Mouse (Mus musculus): Measurements from ENCODE around the gene Rbl2. TPM values are rescaled to one million over a fixed set of nuclear protein-coding genes. Genes with fewer than 3 reads are reported as not detected.

The Rbl2 gene
- 20.0 and 22.8 TPM in 2 replicates for polyA plus RNA-seq (2015; fragmentation: Nextera tagmentation; extraction: Ambion mirVana)

DNA sequence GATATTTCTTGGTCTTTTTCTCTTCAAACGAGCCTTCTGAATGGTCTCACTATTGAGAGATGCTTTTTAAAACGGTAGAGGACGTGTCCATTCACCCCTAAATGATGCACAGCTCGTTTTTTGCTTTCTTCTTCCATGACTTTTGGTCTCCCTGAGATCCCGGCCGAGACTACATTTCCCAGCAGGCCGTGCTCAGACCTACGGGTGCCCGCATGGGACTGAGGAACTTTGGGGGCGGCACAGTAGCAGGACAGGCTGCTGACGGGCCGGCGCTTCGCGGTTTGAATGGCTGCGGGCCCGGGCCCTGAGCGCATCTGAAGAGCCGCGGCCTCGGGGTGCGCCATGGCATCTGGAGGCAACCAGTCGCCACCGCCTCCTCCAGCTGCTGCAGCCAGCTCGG lies at the start of gene Rbl2:
Rbl2 (plus strand) TSS at position 224 of the 400 bp plus-strand sequence.
- WGBS = under 1% methylated on average over 20 of the region's 25 CpGs
- Histone ChIP-seq H3K9me3 (ENCODE audit: control insufficient read depth, low read length) (no peaks in the 10 kb centered on the region), H3K4me1 (ENCODE audit: control insufficient read depth, insufficient read depth, low read depth, low read length) (peaks cover 15% of the 10 kb centered on the region), H3K4me2 (ENCODE audit: low read length) (peak within 1 kb of the TSS; percentile 79), H3K4me3 (ENCODE audit: low read length) (peak within 1 kb of the TSS; percentile 91), H3K36me3 (ENCODE audit: control insufficient read depth, insufficient read depth, low read length) (no peaks in the 10 kb centered on the region), H3K27me3 (replicated peaks; ENCODE audit: control insufficient read depth, insufficient read depth, low read length) (no peaks in the 10 kb centered on the region), H3K27ac (ENCODE audit: low read depth, low read length) (peak within 1 kb of the TSS; percentile 91), H3K9ac (ENCODE audit: low read depth, low read length) (peak within 1 kb of the TSS; percentile 90)
- peak; percentile 98 for ATAC-seq

- no peak overlapping the region for H3K4me3 ChIP-seq (ENCODE audit: low read length)
- no peak overlapping the region for H3K4me2 ChIP-seq (ENCODE audit: low read length)
- peaks cover 49% of the 10 kb centered on the region for H3K36me3 ChIP-seq (ENCODE audit: control insufficient read depth, insufficient read depth, low read length)
- ATAC-seq = no peak
- H3K4me1 ChIP-seq (ENCODE audit: control insufficient read depth, insufficient read depth, low read depth, low read length) = no peaks in the 10 kb centered on the region
- H3K9ac ChIP-seq (ENCODE audit: low read depth, low read length) = no peak overlapping the region
- no peak overlapping the region for H3K27ac ChIP-seq (ENCODE audit: low read depth, low read length)
- H3K9me3 ChIP-seq (ENCODE audit: control insufficient read depth, low read length) = no peaks in the 10 kb centered on the region
- WGBS = 89% methylated on average over 6 of the region's 6 CpGs
- H3K27me3 ChIP-seq (replicated peaks; ENCODE audit: control insufficient read depth, insufficient read depth, low read length) = no peaks in the 10 kb centered on the region
Observed at GRCm38 (mm10) chr8:91034417-91034816, 35.4 kb upstream of the Rbl2 start.

- no peaks in the 10 kb centered on the region for H3K9me3 ChIP-seq (ENCODE audit: control insufficient read depth, low read length)
- no peak overlapping the region for H3K4me2 ChIP-seq (ENCODE audit: low read length)
- no peak for ATAC-seq
- no peaks in the 10 kb centered on the region for H3K27me3 ChIP-seq (replicated peaks; ENCODE audit: control insufficient read depth, insufficient read depth, low read length)
- H3K36me3 ChIP-seq (ENCODE audit: control insufficient read depth, insufficient read depth, low read length) = peaks cover 46% of the 10 kb centered on the region
- H3K4me1 ChIP-seq (ENCODE audit: control insufficient read depth, insufficient read depth, low read depth, low read length) = no peaks in the 10 kb centered on the region
- no peak overlapping the region for H3K9ac ChIP-seq (ENCODE audit: low read depth, low read length)
- H3K4me3 ChIP-seq (ENCODE audit: low read length) = no peak overlapping the region
- no peak overlapping the region for H3K27ac ChIP-seq (ENCODE audit: low read depth, low read length)
- 81% methylated on average over 6 of the region's 6 CpGs for WGBS
Observed at GRCm38 (mm10) chr8:91036905-91037304, 33.0 kb upstream of the Rbl2 start.

DNA sequence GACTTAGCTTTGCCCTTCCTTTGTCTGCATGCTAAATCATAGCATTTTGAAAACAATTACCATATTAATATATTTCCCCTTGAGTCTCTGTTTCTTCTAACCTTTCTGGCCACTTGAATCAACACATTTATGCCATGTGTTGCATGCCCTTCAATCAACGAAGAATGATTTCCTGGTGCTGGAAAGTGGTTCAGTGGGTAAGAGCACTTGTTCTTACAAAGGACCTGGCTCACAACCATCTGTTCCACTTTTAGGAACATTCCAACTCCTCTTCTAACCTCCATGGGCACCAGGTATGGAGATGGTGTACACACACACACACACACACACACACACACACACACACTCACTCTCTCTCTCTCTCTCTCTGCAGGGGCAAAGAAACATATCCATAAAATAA lies 31.2 kb upstream of the Rbl2 start:
- H3K4me1 ChIP-seq (ENCODE audit: control insufficient read depth, insufficient read depth, low read depth, low read length) = no peaks in the 10 kb centered on the region
- peaks cover 48% of the 10 kb centered on the region for H3K36me3 ChIP-seq (ENCODE audit: control insufficient read depth, insufficient read depth, low read length)
- no peak overlapping the region for H3K9ac ChIP-seq (ENCODE audit: low read depth, low read length)
- H3K9me3 ChIP-seq (ENCODE audit: control insufficient read depth, low read length) = no peaks in the 10 kb centered on the region
- 98% methylated on average over 1 of the region's 1 CpGs for WGBS
- H3K27me3 ChIP-seq (replicated peaks; ENCODE audit: control insufficient read depth, insufficient read depth, low read length) = no peaks in the 10 kb centered on the region
- H3K27ac ChIP-seq (ENCODE audit: low read depth, low read length) = no peak overlapping the region
- no peak for ATAC-seq
- no peak overlapping the region for H3K4me2 ChIP-seq (ENCODE audit: low read length)
- no peak overlapping the region for H3K4me3 ChIP-seq (ENCODE audit: low read length)

DNA sequence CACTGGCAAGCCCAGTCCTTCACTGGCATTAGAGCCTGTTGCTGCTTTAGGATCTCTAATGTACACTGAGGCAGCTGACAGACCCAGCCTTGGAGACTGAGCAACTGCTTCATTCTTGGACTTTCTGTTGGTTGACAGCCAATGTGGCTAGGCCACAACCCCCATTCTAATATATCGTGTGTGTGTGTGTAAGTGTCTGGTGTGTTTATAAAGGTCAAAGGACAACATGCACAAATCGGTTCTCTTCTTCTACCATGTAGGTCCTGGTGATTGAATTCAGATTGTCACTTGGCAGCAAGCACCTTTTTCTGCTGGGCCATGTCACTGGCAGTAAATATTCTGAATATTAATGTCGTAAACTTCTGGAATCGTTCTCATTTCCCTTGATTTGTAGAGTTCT lies 23.5 kb upstream of the Rbl2 start:
- Histone ChIP-seq H3K4me2 (ENCODE audit: low read length) (no peak overlapping the region), H3K36me3 (ENCODE audit: control insufficient read depth, insufficient read depth, low read length) (peaks cover 38% of the 10 kb centered on the region), H3K27ac (ENCODE audit: low read depth, low read length) (no peak overlapping the region), H3K9ac (ENCODE audit: low read depth, low read length) (no peak overlapping the region), H3K9me3 (ENCODE audit: control insufficient read depth, low read length) (no peaks in the 10 kb centered on the region), H3K4me3 (ENCODE audit: low read length) (no peak overlapping the region), H3K4me1 (ENCODE audit: control insufficient read depth, insufficient read depth, low read depth, low read length) (no peaks in the 10 kb centered on the region), H3K27me3 (replicated peaks; ENCODE audit: control insufficient read depth, insufficient read depth, low read length) (no peaks in the 10 kb centered on the region)
- WGBS = 88% methylated on average over 4 of the region's 4 CpGs
- ATAC-seq = no peak

- 26% methylated on average over 8 of the region's 8 CpGs for WGBS
- Histone ChIP-seq H3K27ac (ENCODE audit: low read depth, low read length) (no peak overlapping the region; the same call in 1 of the 2 replicates), H3K9me3 (ENCODE audit: control insufficient read depth, low read length) (no peaks in the 10 kb centered on the region), H3K4me1 (ENCODE audit: control insufficient read depth, insufficient read depth, low read depth, low read length) (no peaks in the 10 kb centered on the region), H3K4me3 (ENCODE audit: low read length) (no peak overlapping the region), H3K27me3 (replicated peaks; ENCODE audit: control insufficient read depth, insufficient read depth, low read length) (no peaks in the 10 kb centered on the region), H3K9ac (ENCODE audit: low read depth, low read length) (no peak overlapping the region), H3K4me2 (ENCODE audit: low read length) (no peak overlapping the region), H3K36me3 (ENCODE audit: control insufficient read depth, insufficient read depth, low read length) (peaks cover 19% of the 10 kb centered on the region)
- peak; percentile 73; the same call in 1 of the 2 replicates for ATAC-seq
Observed at GRCm38 (mm10) chr8:91051037-91051436, 18.8 kb upstream of the Rbl2 start.

- Histone ChIP-seq H3K27ac (ENCODE audit: low read depth, low read length) (no peak overlapping the region), H3K4me3 (ENCODE audit: low read length) (no peak overlapping the region), H3K4me2 (ENCODE audit: low read length) (no peak overlapping the region), H3K4me1 (ENCODE audit: control insufficient read depth, insufficient read depth, low read depth, low read length) (no peaks in the 10 kb centered on the region), H3K27me3 (replicated peaks; ENCODE audit: control insufficient read depth, insufficient read depth, low read length) (no peaks in the 10 kb centered on the region), H3K9ac (ENCODE audit: low read depth, low read length) (no peak overlapping the region), H3K36me3 (ENCODE audit: control insufficient read depth, insufficient read depth, low read length) (peaks cover 9% of the 10 kb centered on the region; the same call in 1 of the 2 replicates), H3K9me3 (ENCODE audit: control insufficient read depth, low read length) (no peaks in the 10 kb centered on the region)
- no peak for ATAC-seq
- WGBS = 93% methylated on average over 4 of the region's 4 CpGs
Observed at GRCm38 (mm10) chr8:91054418-91054817, 15.4 kb upstream of the Rbl2 start.

GRCm38 (mm10) chr8:91056848-91057247 lies 13.0 kb upstream of the Rbl2 start:
- no peak for ATAC-seq
- Histone ChIP-seq H3K4me3 (ENCODE audit: low read length) (no peak overlapping the region), H3K4me1 (ENCODE audit: control insufficient read depth, insufficient read depth, low read depth, low read length) (no peaks in the 10 kb centered on the region), H3K27ac (ENCODE audit: low read depth, low read length) (no peak overlapping the region), H3K27me3 (replicated peaks; ENCODE audit: control insufficient read depth, insufficient read depth, low read length) (no peaks in the 10 kb centered on the region), H3K36me3 (ENCODE audit: control insufficient read depth, insufficient read depth, low read length) (peaks cover 4% of the 10 kb centered on the region; the same call in 1 of the 2 replicates), H3K9ac (ENCODE audit: low read depth, low read length) (no peak overlapping the region), H3K4me2 (ENCODE audit: low read length) (no peak overlapping the region), H3K9me3 (ENCODE audit: control insufficient read depth, low read length) (no peaks in the 10 kb centered on the region)
- 53% methylated on average over 3 of the region's 3 CpGs for WGBS

GRCm38 (mm10) chr8:91059086-91059578 lies 10.7 kb upstream of the Rbl2 start:
- Histone ChIP-seq H3K9me3 (ENCODE audit: control insufficient read depth, low read length) (no peaks in the 10 kb centered on the region), H3K4me2 (ENCODE audit: low read length) (no peak overlapping the region), H3K27ac (ENCODE audit: low read depth, low read length) (no peak overlapping the region), H3K36me3 (ENCODE audit: control insufficient read depth, insufficient read depth, low read length) (no peaks in the 10 kb centered on the region), H3K9ac (ENCODE audit: low read depth, low read length) (no peak overlapping the region), H3K4me1 (ENCODE audit: control insufficient read depth, insufficient read depth, low read depth, low read length) (no peaks in the 10 kb centered on the region), H3K27me3 (replicated peaks; ENCODE audit: control insufficient read depth, insufficient read depth, low read length) (no peaks in the 10 kb centered on the region), H3K4me3 (ENCODE audit: low read length) (no peak overlapping the region)
- ATAC-seq = peak; percentile 20; the same call in 1 of the 2 replicates
